Mouse (Mus musculus) spleen, adult 2 months (tissue): ENCODE results near the gene Sectm1b.

Experiments used
- CTCF ChIP-seq: fragments of 200-500 bp; IDR thresholded peaks from 2 replicates; pipeline ENCODE4 v1.5.1; 2011; ENCODE audit warnings: mild to moderate bottlenecking, inconsistent platforms; ENCODE audit not compliant: insufficient read depth, insufficient read length, insufficient replicate concordance; ENCODE audit errors: extremely low read depth
- POLR2A ChIP-seq: fragments of 200-500 bp; IDR thresholded peaks from 2 replicates; pipeline ENCODE4 v1.6.1; 2011; ENCODE audit warnings: low read depth, low read length, inconsistent platforms

DNA sequence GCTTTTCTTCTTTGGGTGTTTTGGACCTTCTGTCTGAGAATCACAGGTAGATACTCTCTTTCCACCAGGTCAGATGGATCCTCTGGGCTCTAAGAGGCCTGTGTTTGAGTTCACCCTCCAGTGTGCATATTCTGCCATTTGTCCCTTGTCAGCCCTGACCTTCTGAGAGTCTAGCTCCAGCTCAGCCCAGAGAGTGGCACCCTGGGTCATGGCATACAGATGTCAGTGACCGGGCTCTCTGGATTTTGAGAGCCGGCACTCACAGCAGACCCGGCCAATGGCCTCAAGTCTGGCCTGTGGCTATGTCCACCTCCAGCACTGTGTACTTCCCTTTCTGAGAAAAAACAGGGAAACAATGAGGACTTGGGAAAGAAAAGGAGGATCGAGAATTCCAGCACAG is 3.9 kb downstream of the Sectm1b start:
- TF ChIP-seq CTCF (no peak), POLR2A (no peak)
